Mouse (Mus musculus) heart, embryonic 11.5 days (tissue): Measurements from ENCODE around the gene Zfp871. TPM values are rescaled to one million over a fixed set of nuclear protein-coding genes. Genes with fewer than 3 reads are reported as not detected.
"Not testable (repeated sequence)": the region's sequence is repeated elsewhere in the genome, so short reads cannot be mapped to it uniquely, and the experiment has no call there.

Experiments used
- ATAC-seq: fragments of 200-750 bp; cut with Nextera tagmentation; replicated peaks from 2 replicates; pipeline ENCODE4 v1.8.0; 2017; ENCODE audit warnings: moderate library complexity; ENCODE audit not compliant: insufficient number of reproducible peaks, low FRiP score, low TSS enrichment
- H3K27ac ChIP-seq: fragments of 300-500 bp; sonication (generic); 2 replicates; pipeline ENCODE4 v1.5.1; 2014; ENCODE audit warnings: mild to moderate bottlenecking, low read depth, low read length
- H3K27me3 ChIP-seq: fragments of 300-500 bp; sonication (generic); 2 replicates; pipeline ENCODE4 v1.6.1; 2014; ENCODE audit warnings: mild to moderate bottlenecking, low read length, mixed read lengths; ENCODE audit not compliant: control insufficient read depth, insufficient read depth
- H3K36me3 ChIP-seq: fragments of 300-500 bp; sonication (generic); 2 replicates; pipeline ENCODE4 v1.6.1; 2014; ENCODE audit warnings: mild to moderate bottlenecking, low read length, moderate library complexity, mixed read lengths; ENCODE audit not compliant: control insufficient read depth, insufficient read depth
- H3K4me1 ChIP-seq: fragments of 300-500 bp; sonication (generic); 2 replicates; pipeline ENCODE4 v1.6.1; 2014; ENCODE audit warnings: low read length; ENCODE audit not compliant: control insufficient read depth, insufficient read depth
- H3K4me2 ChIP-seq: fragments of 300-500 bp; sonication (generic); 2 replicates; pipeline ENCODE4 v1.6.1; 2014; ENCODE audit warnings: mild to moderate bottlenecking, moderate library complexity
- H3K4me3 ChIP-seq: fragments of 300-500 bp; sonication (generic); 2 replicates; pipeline ENCODE4 v1.5.1; 2014; ENCODE audit warnings: low read depth, low read length
- H3K9ac ChIP-seq: fragments of 300-500 bp; sonication (generic); 2 replicates; pipeline ENCODE4 v1.6.1; 2014; ENCODE audit warnings: mild to moderate bottlenecking, low read depth, low read length, moderate library complexity
- H3K9me3 ChIP-seq: fragments of 300-500 bp; sonication (generic); replicated peaks from 2 replicates; pipeline ENCODE4 v1.6.1; 2016; ENCODE audit warnings: low read length; ENCODE audit not compliant: control insufficient read depth
- WGBS: fragments of 180-500 bp; shearing (Covaris S2); extraction: QIAGEN DNeasy Blood & Tissue Kit; methylation state at CpG from one replicate; pipeline ENCODE4 v1.1.7; 2014; ENCODE audit not compliant: insufficient replicate concordance; 5-methylcytosine and 5-hydroxymethylcytosine counted together
- polyA plus RNA-seq: library from polyadenylated mRNA; unstranded; fragments of >200 nt; fragmentation: Nextera tagmentation; extraction: Ambion mirVana; gene quantifications from 2 replicates; pipeline ENCODE4 v1.2.1, GENCODE M21; 2014

Zfp871 gene
- polyA plus RNA-seq, 1 experiment from 2014 or later: 35.0 TPM

- 0 out of 2 replicates have a peak, but pooled peaks have one; percentile 22 for ATAC-seq
- H3K4me3 ChIP-seq: no peak overlapping the region
- no peak overlapping the region for H3K9ac ChIP-seq
- H3K27ac ChIP-seq: no peak overlapping the region
- no peak overlapping the region for H3K4me2 ChIP-seq
- H3K36me3 ChIP-seq: no peaks in the 10 kb centered on the region
- no peaks in the 10 kb centered on the region for H3K4me1 ChIP-seq
- H3K9me3 ChIP-seq: no peaks in the 10 kb centered on the region
- no peaks in the 10 kb centered on the region for H3K27me3 ChIP-seq
- 14% methylated on average over 12 of the region's 12 CpGs for WGBS
These were observed 34.5 kb downstream of the Zfp871 start for GRCm38 (mm10) chr17:32753634-32754033.

- Histone ChIP-seq H3K4me1 (no peaks in the 10 kb centered on the region), H3K4me3 (no peak overlapping the region), H3K27ac (no peak overlapping the region), H3K9ac (no peak overlapping the region), H3K4me2 (no peak overlapping the region), H3K9me3 (no peaks in the 10 kb centered on the region), H3K27me3 (no peaks in the 10 kb centered on the region), H3K36me3 (no peaks in the 10 kb centered on the region)
- WGBS: 58% methylated on average over 6 of the region's 6 CpGs
- no peak for ATAC-seq
These were observed 35.2 kb downstream of the Zfp871 start for GRCm38 (mm10) chr17:32752813-32753360.

- WGBS: 33% methylated on average over 5 of the region's 5 CpGs
- no peak for ATAC-seq
- no peaks in the 10 kb centered on the region for H3K4me1 ChIP-seq
- H3K36me3 ChIP-seq: no peaks in the 10 kb centered on the region
- no peak overlapping the region for H3K27ac ChIP-seq
- no peak overlapping the region for H3K4me3 ChIP-seq
- H3K4me2 ChIP-seq: no peak overlapping the region
- H3K27me3 ChIP-seq: no peaks in the 10 kb centered on the region
- no peaks in the 10 kb centered on the region for H3K9me3 ChIP-seq
- H3K9ac ChIP-seq: no peak overlapping the region
These were observed 37.5 kb downstream of the Zfp871 start for GRCm38 (mm10) chr17:32750611-32751010.

- Histone ChIP-seq H3K36me3 (no peaks in the 10 kb centered on the region), H3K27me3 (no peaks in the 10 kb centered on the region), H3K9ac (no peak overlapping the region), H3K4me1 (no peaks in the 10 kb centered on the region), H3K27ac (no peak overlapping the region), H3K4me3 (no peak overlapping the region), H3K9me3 (no peaks in the 10 kb centered on the region), H3K4me2 (no peak overlapping the region)
- 57% methylated on average over 1 of the region's 1 CpGs for WGBS
- no peak for ATAC-seq
These were observed 47.0 kb downstream of the Zfp871 start for GRCm38 (mm10) chr17:32741057-32741456.

GRCm38 (mm10) chr17:32738406-32738805 lies 49.7 kb downstream of the Zfp871 start:
- Histone ChIP-seq H3K36me3 (no peaks in the 10 kb centered on the region), H3K4me2 (no peak overlapping the region), H3K27ac (no peak overlapping the region), H3K4me3 (no peak overlapping the region), H3K4me1 (no peaks in the 10 kb centered on the region), H3K9ac (no peak overlapping the region), H3K9me3 (no peaks in the 10 kb centered on the region), H3K27me3 (no peaks in the 10 kb centered on the region)
- ATAC-seq: no peak
- WGBS: 66% methylated on average over 1 of the region's 1 CpGs

- no peak overlapping the region for H3K9ac ChIP-seq
- H3K4me1 ChIP-seq: no peaks in the 10 kb centered on the region
- ATAC-seq: no peak
- H3K4me3 ChIP-seq: no peak overlapping the region
- H3K9me3 ChIP-seq: peaks cover 3% of the 10 kb centered on the region; the same call in 1 of the 2 replicates
- no peaks in the 10 kb centered on the region for H3K27me3 ChIP-seq
- H3K27ac ChIP-seq: no peak overlapping the region
- no peaks in the 10 kb centered on the region for H3K36me3 ChIP-seq
- WGBS: 65% methylated on average over 3 of the region's 3 CpGs
- no peak overlapping the region for H3K4me2 ChIP-seq
These were observed 59.1 kb downstream of the Zfp871 start for GRCm38 (mm10) chr17:32729029-32729428.

GRCm38 (mm10) chr17:32726360-32726759 lies 61.7 kb downstream of the Zfp871 start:
- not testable (repeated sequence) for H3K27ac ChIP-seq, H3K4me2 ChIP-seq, H3K4me3 ChIP-seq, H3K27me3 ChIP-seq, ATAC-seq, H3K36me3 ChIP-seq, H3K9ac ChIP-seq, H3K4me1 ChIP-seq, H3K9me3 ChIP-seq

GRCm38 (mm10) chr17:32722771-32723170 lies 65.3 kb downstream of the Zfp871 start:
- 71% methylated on average over 7 of the region's 7 CpGs for WGBS
- no peaks in the 10 kb centered on the region for H3K36me3 ChIP-seq
- H3K9ac ChIP-seq: no peak overlapping the region

GRCm38 (mm10) chr17:32722151-32722550 lies 65.9 kb downstream of the Zfp871 start:
- H3K36me3 ChIP-seq, H3K27me3 ChIP-seq, H3K9ac ChIP-seq, H3K4me1 ChIP-seq, H3K4me3 ChIP-seq, H3K9me3 ChIP-seq, H3K27ac ChIP-seq, H3K4me2 ChIP-seq, ATAC-seq: not testable (repeated sequence)
- 77% methylated on average over 1 of the region's 1 CpGs for whole genome bisulfite sequencing

More at GRCm38 (mm10) chr17:32722771-32723170, 65.3 kb downstream of the Zfp871 start:
- no peak overlapping the region for H3K4me3 ChIP-seq
- H3K27me3 ChIP-seq: no peaks in the 10 kb centered on the region
- H3K9me3 ChIP-seq: no peaks in the 10 kb centered on the region
- no peak for ATAC-seq
- H3K27ac ChIP-seq: no peak overlapping the region
- no peak overlapping the region for H3K4me2 ChIP-seq
- no peaks in the 10 kb centered on the region for H3K4me1 ChIP-seq
